Mouse (Mus musculus): ENCODE data around the gene Cmya5.

DNA sequence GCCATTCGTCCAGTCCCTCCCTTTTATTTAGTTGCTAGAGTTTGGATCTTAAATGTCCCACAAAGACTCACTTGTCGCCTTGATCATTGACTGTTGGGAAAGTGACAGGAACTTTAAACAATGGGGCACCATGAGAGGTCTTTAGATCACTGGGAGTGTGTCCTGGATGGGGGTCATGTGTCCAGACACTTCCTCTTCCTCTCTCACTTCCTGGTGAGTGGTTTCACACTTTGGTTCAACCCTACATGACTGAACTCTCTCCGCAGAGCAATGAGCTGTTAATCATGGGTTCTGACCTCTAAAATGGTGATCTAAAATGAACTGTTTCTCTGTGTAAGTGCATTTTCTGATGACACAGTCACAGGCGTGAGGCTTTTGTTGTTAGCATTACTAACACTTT is 137.4 kb downstream of the Cmya5 start:
- no peak for TF ChIP-seq EP300 (IDR thresholded peaks at IDR 0.05; ENCODE audit: insufficient read depth, low read depth, low read length)
- no peak for TF ChIP-seq POLR2A (IDR thresholded peaks at IDR 0.05; ENCODE audit: insufficient read depth, low read length)
- TF ChIP-seq CTCF (IDR thresholded peaks at IDR 0.05; ENCODE audit: low read depth, low read length), result no peak

Measured in ES-Bruce4 (cell line).